Mouse (Mus musculus) liver, embryonic 14.5 days (tissue): ENCODE data around the gene Kmt2b.

Experiments
- CTCF ChIP-seq: IDR thresholded peaks from 2 replicates; pipeline ENCODE4 v1.5.1; 2016; ENCODE audit warnings: antibody characterized with exemption, low read depth, control low read depth
- EP300 ChIP-seq: IDR thresholded peaks from 2 replicates; pipeline ENCODE4 v1.6.1; 2016; ENCODE audit warnings: antibody characterized with exemption, low read depth

DNA sequence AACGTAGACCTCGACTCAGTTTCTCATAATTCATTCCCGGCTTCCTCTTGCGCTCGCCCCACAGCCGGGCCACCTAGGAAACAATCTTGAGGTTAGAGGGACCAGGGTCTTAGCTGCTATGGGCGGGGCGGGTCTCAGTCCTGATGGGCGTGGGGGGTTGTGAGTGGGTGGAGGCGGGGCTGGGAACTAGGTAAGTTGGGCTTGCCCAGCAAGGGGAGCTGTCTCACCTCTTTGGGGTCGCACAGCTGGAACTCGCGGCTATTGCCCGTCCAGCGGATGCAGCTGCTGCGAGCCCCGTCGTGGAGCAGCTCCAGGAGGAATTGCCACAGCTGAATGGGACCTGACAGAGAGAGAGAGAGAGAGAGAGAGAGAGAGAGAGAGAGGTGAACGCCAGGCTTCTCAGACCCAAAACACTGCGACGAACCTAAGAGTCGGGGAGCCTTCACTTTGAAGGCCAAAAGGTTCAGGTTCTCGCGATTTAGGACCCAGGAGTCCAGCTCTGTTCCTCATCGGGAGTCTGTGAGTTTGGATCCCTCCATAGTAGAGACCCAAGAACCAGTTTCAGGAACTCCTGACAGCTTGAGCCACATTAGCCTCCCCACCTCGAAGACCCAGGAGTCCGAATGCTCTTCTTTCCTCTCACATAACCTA lies 45.4 kb upstream of the Kmt2b start:
- TF ChIP-seq CTCF (no peak), EP300 (no peak)
